Mouse (Mus musculus) stomach, embryonic 14.5 days (tissue): ENCODE results near the gene Eya2. TPM values are rescaled to one million over a fixed set of nuclear protein-coding genes. Genes with fewer than 3 reads are reported as not detected.
A peak's percentile ranks its signal among the peaks of the same experiment; 100 is the strongest.

Source experiments
- ATAC-seq: fragments of 200-750 bp; cut with Nextera tagmentation; 2 replicates; pipeline ENCODE4 v1.8.0; 2017; ENCODE audit warnings: low read depth, moderate TSS enrichment; ENCODE audit not compliant: insufficient number of reproducible peaks, insufficient read depth, low FRiP score
- H3K27ac ChIP-seq: fragments of 300-500 bp; sonication (generic); 2 replicates; pipeline ENCODE4 v1.5.1; 2014; ENCODE audit warnings: mild to moderate bottlenecking, low read length, moderate library complexity, mixed read lengths
- H3K27me3 ChIP-seq: fragments of 300-500 bp; sonication (generic); 2 replicates; pipeline ENCODE4 v1.6.1; 2014; ENCODE audit warnings: low read length, control low read depth, mixed read lengths; ENCODE audit not compliant: control insufficient read depth, insufficient read depth
- H3K36me3 ChIP-seq: fragments of 300-500 bp; sonication (generic); 2 replicates; pipeline ENCODE4 v1.6.1; 2014; ENCODE audit warnings: mild to moderate bottlenecking, control low read depth, low read length, moderate library complexity, mixed read lengths; ENCODE audit not compliant: control insufficient read depth, insufficient read depth
- H3K4me1 ChIP-seq: fragments of 300-500 bp; sonication (generic); 2 replicates; pipeline ENCODE4 v1.6.1; 2014; ENCODE audit warnings: low read length, control low read depth, mixed read lengths; ENCODE audit not compliant: control insufficient read depth, insufficient read depth
- H3K4me2 ChIP-seq: fragments of 300-500 bp; sonication (generic); replicated peaks from 2 replicates; pipeline ENCODE4 v1.6.1; 2014; ENCODE audit warnings: low read depth, low read length, control low read depth
- H3K4me3 ChIP-seq: fragments of 300-500 bp; sonication (generic); 2 replicates; pipeline ENCODE4 v1.5.1; 2014; ENCODE audit warnings: low read depth, low read length, control low read depth
- H3K9ac ChIP-seq: fragments of 300-500 bp; sonication (generic); replicated peaks from 2 replicates; pipeline ENCODE4 v1.6.1; 2014; ENCODE audit warnings: low read depth, mild to moderate bottlenecking, control low read depth, low read length, moderate library complexity, mixed read lengths
- H3K9me3 ChIP-seq: fragments of 300-500 bp; sonication (generic); 2 replicates; pipeline ENCODE4 v1.6.1; 2016; ENCODE audit warnings: low read depth, low read length, control low read depth; ENCODE audit not compliant: control insufficient read depth
- WGBS: fragments of 180-500 bp; shearing (Covaris S2); extraction: QIAGEN DNeasy Blood & Tissue Kit; methylation state at CpG from one replicate; pipeline ENCODE4 v1.1.7; 2014; 5-methylcytosine and 5-hydroxymethylcytosine counted together
- polyA plus RNA-seq: library from polyadenylated mRNA; unstranded; fragments of >200 nt; fragmentation: Nextera tagmentation; extraction: Ambion mirVana; gene quantifications from 2 replicates; pipeline ENCODE4 v1.2.1, GENCODE M21; 2014

Eya2 gene
- polyA plus RNA-seq, 1 experiment from 2014 or later: 15.4 TPM

- Histone ChIP-seq H3K27ac (peak overlapping the region; percentile 0; the same call in 1 of the 2 replicates), H3K9me3 (no peaks in the 10 kb centered on the region), H3K27me3 (no peaks in the 10 kb centered on the region), H3K4me3 (no peak overlapping the region), H3K9ac (no peak overlapping the region), H3K36me3 (peaks cover 61% of the 10 kb centered on the region), H3K4me2 (no peak overlapping the region), H3K4me1 (no peaks in the 10 kb centered on the region)
- WGBS: 78% methylated on average over 10 of the region's 10 CpGs
- peak; percentile 66 for ATAC-seq
Measured at GRCm38 (mm10) chr2:165818985-165819948, 224.4 kb downstream of the Eya2 start.

- 72% methylated on average over 3 of the region's 3 CpGs for WGBS
- Histone ChIP-seq H3K36me3 (peaks cover 61% of the 10 kb centered on the region), H3K9ac (no peak overlapping the region), H3K4me3 (no peak overlapping the region), H3K27ac (peak overlapping the region; percentile 63; the same call in 1 of the 2 replicates), H3K4me1 (no peaks in the 10 kb centered on the region), H3K27me3 (no peaks in the 10 kb centered on the region), H3K4me2 (no peak overlapping the region), H3K9me3 (no peaks in the 10 kb centered on the region)
- no peak for ATAC-seq
Measured at GRCm38 (mm10) chr2:165820073-165820472, 225.2 kb downstream of the Eya2 start.

GRCm38 (mm10) chr2:165820504-165821095, 225.8 kb downstream of the Eya2 start:
- Histone ChIP-seq H3K9ac (no peak overlapping the region), H3K36me3 (peaks cover 61% of the 10 kb centered on the region), H3K27ac (peak overlapping the region; percentile 63), H3K4me2 (no peak overlapping the region), H3K9me3 (no peaks in the 10 kb centered on the region), H3K27me3 (no peaks in the 10 kb centered on the region), H3K4me1 (no peaks in the 10 kb centered on the region), H3K4me3 (no peak overlapping the region)
- 78% methylated on average over 15 of the region's 15 CpGs for WGBS
- no peak for ATAC-seq

Other genes with a start within 250 kb of the Eya2 start
- gene Zfp663, start 226.3 kb upstream of the Eya2 start, polyA plus RNA-seq: 0.23 and 1.7 TPM in 2 replicates
- gene Zfp334, start 206.8 kb upstream of the Eya2 start, polyA plus RNA-seq: 9.6 and 10.3 TPM in 2 replicates
- 0.06 TPM in 1 of 2 replicates, not detected in the other for gene Ocstamp, start 194.6 kb upstream of the Eya2 start, polyA plus RNA-seq
- 0.38 TPM in 1 of 2 replicates, not detected in the other for gene Slc13a3, start 121.8 kb upstream of the Eya2 start, polyA plus RNA-seq
- 30.6 and 36.4 TPM in 2 replicates for gene Trp53rka, start 101.7 kb upstream of the Eya2 start, polyA plus RNA-seq
- gene Slc2a10, start 91.2 kb upstream of the Eya2 start, polyA plus RNA-seq: 7.3 and 8.5 TPM in 2 replicates